Mouse (Mus musculus): Measurements from ENCODE around the gene BC049730. TPM values are rescaled to one million over a fixed set of nuclear protein-coding genes. Genes with fewer than 3 reads are reported as not detected.

BC049730 gene
- polyA plus RNA-seq, 1 experiment from 2014 or later = not detected

Other genes with a start within 250 kb of the BC049730 start
- 8.3 and 9.8 TPM in 2 replicates for gene Plaur, start 246.8 kb upstream of the BC049730 start, polyA plus RNA-seq (2015; fragmentation: Nextera tagmentation; extraction: Ambion mirVana)
- 0.60 and 0.80 TPM in 2 replicates for gene Cadm4, start 227.2 kb upstream of the BC049730 start, polyA plus RNA-seq (2015; fragmentation: Nextera tagmentation; extraction: Ambion mirVana)
- 32.9 and 36.7 TPM in 2 replicates for gene Zfp428, start 202.2 kb upstream of the BC049730 start, polyA plus RNA-seq (2015; fragmentation: Nextera tagmentation; extraction: Ambion mirVana)
- gene AC161166.1, start 196.8 kb upstream of the BC049730 start, polyA plus RNA-seq (2015; fragmentation: Nextera tagmentation; extraction: Ambion mirVana) = 0.17 and 0.18 TPM in 2 replicates
- 4.6 and 5.6 TPM in 2 replicates for gene Irgq, start 178.6 kb upstream of the BC049730 start, polyA plus RNA-seq (2015; fragmentation: Nextera tagmentation; extraction: Ambion mirVana)
- not detected in 2 replicates for gene Pinlyp, start 163.1 kb upstream of the BC049730 start, polyA plus RNA-seq (2015; fragmentation: Nextera tagmentation; extraction: Ambion mirVana)
- gene Xrcc1, start 163.0 kb upstream of the BC049730 start, polyA plus RNA-seq (2015; fragmentation: Nextera tagmentation; extraction: Ambion mirVana) = 72.9 and 77.8 TPM in 2 replicates
- gene Ethe1, start 121.7 kb upstream of the BC049730 start, polyA plus RNA-seq (2015; fragmentation: Nextera tagmentation; extraction: Ambion mirVana) = 19.3 and 23.9 TPM in 2 replicates
- 0.78 and 0.88 TPM in 2 replicates for gene Zfp575, start 121.6 kb upstream of the BC049730 start, polyA plus RNA-seq (2015; fragmentation: Nextera tagmentation; extraction: Ambion mirVana)
- 0.05 TPM in 1 of 2 replicates, not detected in the other for gene Phldb3, start 98.5 kb upstream of the BC049730 start, polyA plus RNA-seq (2015; fragmentation: Nextera tagmentation; extraction: Ambion mirVana)
- 0.09 and 0.20 TPM in 2 replicates for gene Lypd3, start 72.7 kb upstream of the BC049730 start, polyA plus RNA-seq (2015; fragmentation: Nextera tagmentation; extraction: Ambion mirVana)
- gene Tex101, start 32.6 kb upstream of the BC049730 start, polyA plus RNA-seq (2015; fragmentation: Nextera tagmentation; extraction: Ambion mirVana) = not detected in 2 replicates
- not detected in 2 replicates for gene Gm4763, start 17.7 kb downstream of the BC049730 start, polyA plus RNA-seq (2015; fragmentation: Nextera tagmentation; extraction: Ambion mirVana)
- gene Cd177, start 51.1 kb downstream of the BC049730 start, polyA plus RNA-seq (2015; fragmentation: Nextera tagmentation; extraction: Ambion mirVana) = 0.16 TPM in 1 of 2 replicates, not detected in the other
- not detected in 2 replicates for gene Ceacam10, start 68.0 kb downstream of the BC049730 start, polyA plus RNA-seq (2015; fragmentation: Nextera tagmentation; extraction: Ambion mirVana)
- 10.6 and 11.8 TPM in 2 replicates for gene Gm9844, start 153.0 kb downstream of the BC049730 start, polyA plus RNA-seq (2015; fragmentation: Nextera tagmentation; extraction: Ambion mirVana)
- gene Lypd4, start 160.7 kb downstream of the BC049730 start, polyA plus RNA-seq (2015; fragmentation: Nextera tagmentation; extraction: Ambion mirVana) = not detected in 2 replicates
- 0.08 TPM in 1 of 2 replicates, not detected in the other for gene Dmrtc2, start 160.8 kb downstream of the BC049730 start, polyA plus RNA-seq (2015; fragmentation: Nextera tagmentation; extraction: Ambion mirVana)
- 1,220 and 1,401 TPM in 2 replicates for gene Rps19, start 175.1 kb downstream of the BC049730 start, polyA plus RNA-seq (2015; fragmentation: Nextera tagmentation; extraction: Ambion mirVana)
- 0.25 and 0.39 TPM in 2 replicates for gene Cd79a, start 188.1 kb downstream of the BC049730 start, polyA plus RNA-seq (2015; fragmentation: Nextera tagmentation; extraction: Ambion mirVana)
- gene Arhgef1, start 193.7 kb downstream of the BC049730 start, polyA plus RNA-seq (2015; fragmentation: Nextera tagmentation; extraction: Ambion mirVana) = 59.0 and 64.0 TPM in 2 replicates
- gene Gm4881, start 235.3 kb downstream of the BC049730 start, polyA plus RNA-seq (2015; fragmentation: Nextera tagmentation; extraction: Ambion mirVana) = not detected in 2 replicates